Mouse (Mus musculus): Measurements from ENCODE around the gene Dst.
"Not testable (repeated sequence)": the region's sequence is repeated elsewhere in the genome, so short reads cannot be mapped to it uniquely, and the experiment has no call there.

Dst gene

DNA sequence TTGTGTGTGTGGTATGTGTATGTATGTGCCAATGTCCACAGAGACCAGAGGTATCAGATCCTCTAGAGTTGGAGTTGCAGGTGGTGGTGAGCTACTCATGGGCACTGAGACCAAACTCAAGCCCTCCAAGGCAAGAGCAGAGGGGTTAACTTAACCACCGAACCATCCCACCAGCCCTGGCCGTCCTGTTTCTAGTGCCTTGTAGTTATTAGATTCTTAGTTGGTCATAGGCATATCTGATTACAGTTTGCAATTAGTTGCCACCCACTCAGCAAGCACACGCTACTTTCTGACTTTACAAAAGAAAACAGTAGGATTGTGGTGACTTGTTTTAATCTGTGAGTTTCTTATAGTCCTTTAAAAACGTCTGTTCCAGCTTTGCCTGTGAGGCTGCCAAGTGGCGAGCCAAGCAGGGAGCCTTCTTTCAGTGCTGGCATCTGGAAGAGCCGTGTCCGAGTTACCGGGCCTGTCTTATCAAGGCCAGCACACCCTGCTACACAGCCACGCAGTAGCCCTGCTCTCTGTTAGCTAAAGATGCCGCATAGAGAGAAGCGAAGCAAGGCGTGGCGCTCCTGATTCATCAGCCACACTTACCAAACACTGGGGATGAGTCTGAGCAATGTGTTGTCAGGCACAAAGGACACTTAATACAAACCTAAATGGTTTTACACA lies 392.4 kb downstream of the Dst start:
- no peak for DNase-seq

- DNase-seq, result no peak
These were observed 396.2 kb downstream of the Dst start for GRCm38 (mm10) chr1:34304227-34304626.

DNA sequence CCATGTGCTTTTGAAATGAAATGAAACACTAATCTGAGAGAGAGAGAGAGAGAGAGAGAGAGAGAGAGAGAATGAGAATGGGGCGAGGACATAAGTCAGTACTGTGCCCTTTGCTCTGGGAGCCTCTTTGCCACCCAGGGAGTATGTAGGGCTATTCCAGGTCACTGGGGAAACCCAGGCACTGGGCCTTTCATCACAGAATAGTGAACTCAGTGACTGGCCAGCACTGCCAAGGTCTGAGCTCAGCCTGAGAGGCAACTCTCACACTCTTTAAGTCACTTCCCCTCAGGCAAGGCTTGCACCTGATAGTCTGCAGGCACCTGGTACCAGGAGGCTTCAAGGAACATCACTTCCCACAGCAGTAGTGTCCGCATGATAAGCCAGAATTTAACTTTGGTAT lies 398.7 kb downstream of the Dst start:
- no peak for DNase-seq

DNA sequence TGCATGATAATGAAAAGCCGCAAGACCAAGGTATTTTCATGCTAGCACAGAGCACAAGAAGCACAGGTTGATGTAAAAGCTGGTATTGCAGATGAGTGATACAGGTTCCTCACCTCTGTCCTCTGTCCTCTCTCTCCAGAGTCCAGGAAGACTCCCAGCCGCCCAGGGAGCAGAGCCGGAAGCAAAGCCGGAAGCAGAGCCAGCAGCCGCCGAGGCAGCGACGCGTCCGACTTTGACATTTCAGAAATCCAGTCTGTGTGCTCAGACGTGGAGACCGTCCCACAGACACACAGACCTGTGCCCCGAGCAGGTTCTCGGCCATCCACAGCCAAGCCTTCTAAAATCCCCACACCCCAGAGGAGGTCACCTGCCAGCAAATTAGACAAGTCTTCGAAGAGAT lies 399.2 kb downstream of the Dst start:
- DNase-seq, result no peak

DNA sequence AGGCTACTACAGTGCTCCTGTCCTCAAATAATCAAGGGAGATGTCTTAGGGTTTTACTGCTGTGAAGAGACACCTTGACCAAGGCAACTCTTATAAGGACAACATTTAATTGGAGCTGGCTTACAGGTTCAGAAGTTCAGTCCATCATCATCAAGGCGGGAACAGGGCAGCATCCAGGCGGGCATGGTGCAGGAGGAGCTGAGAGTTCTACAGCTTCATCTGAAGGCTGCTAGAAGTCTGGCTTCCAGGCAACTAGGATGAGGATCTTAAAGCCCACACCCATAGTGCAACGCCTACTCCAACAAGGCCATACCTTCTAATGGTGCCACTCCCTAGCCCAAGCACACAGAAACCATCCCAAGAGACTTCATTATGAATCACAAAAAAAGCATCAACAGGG lies 400.8 kb downstream of the Dst start:
- not testable (repeated sequence) for DNase-seq

DNA sequence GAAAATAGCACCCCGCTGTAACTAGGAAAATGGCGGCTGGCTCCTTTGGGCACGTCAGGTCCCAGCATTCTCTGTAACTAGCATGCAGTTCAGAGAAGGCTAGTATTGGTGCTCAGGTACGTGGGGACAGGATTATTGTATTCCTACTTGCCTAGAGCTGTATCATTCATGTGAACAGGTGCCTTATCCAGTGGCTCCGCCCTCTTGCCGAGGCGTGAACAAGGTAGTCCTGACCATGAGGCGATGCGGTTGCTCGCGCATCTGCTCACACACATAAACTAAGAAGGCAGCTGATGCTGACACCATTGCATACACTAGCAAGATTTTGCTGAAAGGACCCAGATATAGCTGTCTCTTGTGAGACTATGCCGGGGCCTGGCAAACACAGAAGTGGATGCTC lies 401.4 kb downstream of the Dst start:
- no peak for DNase-seq

DNA sequence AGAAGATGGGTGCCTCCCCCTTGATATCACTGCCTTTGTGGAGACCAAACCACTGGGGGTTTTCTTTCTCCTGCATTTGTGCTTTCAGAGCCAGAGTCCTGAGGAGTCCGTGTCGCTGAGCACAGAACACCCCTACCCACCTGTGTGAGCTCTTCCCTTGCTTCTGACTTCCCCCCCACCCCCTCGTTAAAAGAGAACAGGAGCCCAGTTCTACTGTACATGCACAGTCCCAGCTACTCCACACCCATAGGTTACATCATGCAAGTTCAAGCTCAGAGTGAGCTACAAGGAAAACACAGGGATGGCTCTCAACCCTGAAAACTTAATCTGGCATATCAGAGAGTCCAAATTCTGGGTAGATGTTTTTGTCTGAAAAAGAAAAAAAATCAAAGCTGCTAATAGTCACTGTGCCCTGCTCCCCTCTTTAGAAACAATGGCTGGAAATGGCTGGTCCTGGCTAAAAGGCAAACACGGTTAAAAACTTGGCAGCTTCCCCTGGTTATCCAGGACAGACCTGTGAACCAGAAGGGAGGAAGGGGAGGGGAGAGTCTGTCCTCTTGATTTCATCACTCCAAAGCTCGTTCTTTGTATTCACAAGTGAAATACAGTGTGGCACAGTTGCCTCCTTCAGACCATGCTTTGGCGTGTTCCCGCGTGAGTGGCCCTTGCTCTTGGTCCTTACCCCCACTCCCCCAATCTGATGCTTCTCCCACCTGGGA lies 402.7 kb downstream of the Dst start:
- peak in 1 of 2 experiments; percentile 31 for DNase-seq

- no peak for DNase-seq
These were observed 404.8 kb downstream of the Dst start for GRCm38 (mm10) chr1:34312806-34313205.

DNA sequence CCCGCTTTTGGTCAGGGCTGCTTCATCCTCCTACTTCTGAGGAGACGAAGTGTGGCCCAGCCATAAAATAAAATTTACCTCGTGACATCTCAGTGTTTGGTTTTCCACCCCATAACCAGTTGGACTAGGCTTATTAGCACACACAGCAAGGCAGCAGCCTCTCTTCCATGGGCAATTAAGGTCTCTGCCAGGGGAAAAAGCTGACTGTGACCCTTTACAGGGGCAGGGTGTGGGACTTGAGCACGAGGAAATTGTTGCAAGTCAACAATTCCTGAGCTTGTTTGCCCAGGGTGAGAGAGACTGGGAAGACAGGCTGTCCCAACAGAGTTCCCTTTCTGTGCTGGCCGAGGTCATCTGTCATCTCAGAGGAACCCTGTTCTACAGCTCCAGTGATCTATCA lies 407.4 kb downstream of the Dst start:
- peak in 1 of 2 experiments; percentile 49 for DNase-seq

DNA sequence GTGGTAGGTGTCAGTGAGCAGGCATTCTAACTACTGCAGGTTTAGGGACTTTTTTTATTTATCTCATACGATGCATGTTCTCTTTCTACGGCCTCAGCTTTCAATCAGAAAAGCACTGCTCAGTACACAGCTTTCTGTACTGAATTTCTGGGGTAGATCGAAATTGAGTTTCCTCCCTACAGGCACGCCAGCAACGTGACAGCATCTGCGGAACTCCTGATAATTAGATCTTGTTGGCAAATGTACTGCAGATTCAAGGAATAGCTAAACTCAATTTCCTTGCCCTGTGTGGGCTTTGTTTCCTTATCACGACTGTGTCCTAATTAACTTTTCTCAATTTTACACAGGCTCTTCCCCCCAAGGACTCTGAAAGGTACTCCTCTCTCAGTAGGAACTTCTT lies 416.2 kb downstream of the Dst start:
- DNase-seq, result no peak

GRCm38 (mm10) chr1:34328606-34329005 lies 420.6 kb downstream of the Dst start:
- DNase-seq, result no peak

DNA sequence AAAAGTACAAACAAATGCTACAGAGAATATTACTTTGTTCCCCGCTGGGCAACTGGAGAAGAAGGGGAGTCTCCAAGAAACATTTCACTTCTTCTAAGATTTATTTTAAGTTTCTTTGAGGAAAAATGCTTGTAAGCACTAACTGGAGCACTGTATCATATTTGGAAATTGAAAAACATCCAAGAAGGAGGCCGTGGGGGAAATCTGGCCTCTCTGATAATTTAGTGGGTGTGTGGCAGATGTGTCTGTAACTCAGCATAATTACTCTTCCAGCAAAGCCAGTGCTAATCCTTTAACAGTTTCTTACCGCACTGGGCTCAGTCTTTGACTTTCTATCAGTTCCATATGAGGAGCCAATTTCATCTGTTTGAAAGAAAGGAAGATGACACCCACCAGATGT lies 423.7 kb downstream of the Dst start:
- DNase-seq, result no peak

All from lung, adult 18-20 months (tissue).